Mouse (Mus musculus) liver, adult 2 months (tissue): Measurements from ENCODE around the gene Med20. TPM values are rescaled to one million over a fixed set of nuclear protein-coding genes. Genes with fewer than 3 reads are reported as not detected.

ENCODE experiments used
- DNase-seq: peaks from one replicate; pipeline ENCODE4 v3.0.0-alpha.2; 2011; ENCODE audit warnings: low read depth, low spot score; ENCODE audit errors: extremely low read depth
- H3K27ac ChIP-seq: fragments of 200-500 bp; replicated peaks from 2 replicates; pipeline ENCODE4 v1.5.1; 2012; ENCODE audit warnings: low read depth, mild to moderate bottlenecking, control low read depth, inconsistent platforms, low read length; ENCODE audit not compliant: insufficient read depth
- H3K27me3 ChIP-seq: fragments of 200-500 bp; 2 replicates; pipeline ENCODE4 v1.6.1; 2012; ENCODE audit warnings: mild to moderate bottlenecking, moderate library complexity, low read length, inconsistent platforms; ENCODE audit not compliant: control insufficient read depth, insufficient read depth
- H3K36me3 ChIP-seq: fragments of 200-500 bp; 2 replicates; pipeline ENCODE4 v1.6.1; 2012; ENCODE audit warnings: low read length, inconsistent platforms; ENCODE audit not compliant: control insufficient read depth, insufficient read depth
- H3K4me1 ChIP-seq: fragments of 200-500 bp; 2 replicates; pipeline ENCODE4 v1.6.1; 2011; ENCODE audit warnings: low read length; ENCODE audit not compliant: control insufficient read depth, insufficient read depth
- H3K4me3 ChIP-seq: fragments of 200-500 bp; 2 replicates; pipeline ENCODE4 v1.5.1; 2011; ENCODE audit warnings: low read depth, mild to moderate bottlenecking, control low read depth, low read length, moderate library complexity; ENCODE audit not compliant: insufficient read depth
- H3K79me2 ChIP-seq: fragments of 200-500 bp; 2 replicates; pipeline ENCODE4 v1.6.1; 2012; ENCODE audit warnings: inconsistent platforms, mild to moderate bottlenecking, low read length, moderate library complexity; ENCODE audit not compliant: control insufficient read depth, insufficient read depth
- H3K9ac ChIP-seq: fragments of 200-500 bp; 2 replicates; pipeline ENCODE4 v1.6.1; 2012; ENCODE audit warnings: low read depth, mild to moderate bottlenecking, control low read depth, inconsistent platforms, low read length
- CTCF ChIP-seq: fragments of 200-500 bp; IDR thresholded peaks from 2 replicates; pipeline ENCODE4 v1.5.1; 2011; ENCODE audit warnings: low read depth, low read length, control low read depth
- POLR2A ChIP-seq: fragments of 200-500 bp; IDR thresholded peaks from 2 replicates; pipeline ENCODE4 v1.6.1; 2011; ENCODE audit warnings: low read length, control low read depth; ENCODE audit not compliant: insufficient read depth; ENCODE audit errors: extremely low read depth
- WGBS: fragments of 180-500 bp; shearing (Covaris S2); methylation state at CpG from one replicate; pipeline ENCODE4 v1.1.7; 2018; 5-methylcytosine and 5-hydroxymethylcytosine counted together
- polyA plus RNA-seq: library from polyadenylated mRNA; depleted of rRNA; stranded (reverse); fragments of >200 nt; gene quantifications from 2 replicates; pipeline ENCODE4 v1.2.3, GENCODE M21; 2012; rRNA removed
- total RNA-seq: library from RNA; depleted of rRNA; stranded (reverse); fragments of >200 nt; gene quantifications from 2 replicates; pipeline ENCODE4 v1.2.3, GENCODE M21; 2014; rRNA removed

Med20 gene
- total and polyA plus RNA-seq, 2 experiments: 15.0 to 19.4 TPM

DNA sequence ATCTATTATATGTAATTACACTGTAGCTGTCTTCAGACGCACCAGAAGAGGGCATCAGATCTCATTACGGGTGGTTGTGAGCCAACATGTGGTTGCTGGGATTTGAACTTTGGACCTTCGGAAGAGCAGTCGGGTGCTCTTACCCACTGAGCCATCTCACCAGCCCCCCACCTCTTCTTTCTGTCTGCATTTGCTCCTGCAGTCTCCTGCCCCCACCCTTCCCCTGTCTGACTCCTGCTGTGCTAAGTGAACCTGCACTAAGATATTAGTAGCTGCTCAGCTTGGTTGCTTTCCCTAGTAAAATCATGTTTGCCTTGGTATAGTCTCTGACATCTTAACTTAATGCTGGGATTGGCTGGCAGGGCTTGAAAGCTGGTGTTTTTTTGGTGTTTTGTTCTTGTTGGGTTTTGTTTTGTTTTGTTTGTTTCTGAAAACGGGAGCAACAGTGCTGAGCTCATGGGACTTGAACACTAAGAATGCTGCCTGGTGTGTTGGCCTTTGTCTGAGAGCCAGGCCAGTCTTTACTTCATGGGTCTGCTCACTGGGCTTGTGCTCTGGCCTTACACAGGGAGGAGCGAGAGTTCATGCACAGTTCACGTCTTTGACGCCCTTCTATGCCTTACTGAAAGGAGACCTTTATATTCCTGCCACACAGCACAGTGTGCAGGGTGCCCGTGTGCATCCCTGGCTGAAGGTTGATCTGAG lies 51.8 kb downstream of the Med20 start:
- Histone ChIP-seq H3K4me3 (no peak overlapping the region), H3K36me3 (no peaks in the 10 kb centered on the region), H3K9ac (no peak overlapping the region), H3K79me2 (no peaks in the 10 kb centered on the region), H3K27ac (no peak overlapping the region), H3K4me1 (no peaks in the 10 kb centered on the region), H3K27me3 (no peaks in the 10 kb centered on the region)
- no peak for DNase-seq
- TF ChIP-seq CTCF (no peak), POLR2A (no peak)
- WGBS: 84% methylated on average over 9 of the region's 9 CpGs

DNA sequence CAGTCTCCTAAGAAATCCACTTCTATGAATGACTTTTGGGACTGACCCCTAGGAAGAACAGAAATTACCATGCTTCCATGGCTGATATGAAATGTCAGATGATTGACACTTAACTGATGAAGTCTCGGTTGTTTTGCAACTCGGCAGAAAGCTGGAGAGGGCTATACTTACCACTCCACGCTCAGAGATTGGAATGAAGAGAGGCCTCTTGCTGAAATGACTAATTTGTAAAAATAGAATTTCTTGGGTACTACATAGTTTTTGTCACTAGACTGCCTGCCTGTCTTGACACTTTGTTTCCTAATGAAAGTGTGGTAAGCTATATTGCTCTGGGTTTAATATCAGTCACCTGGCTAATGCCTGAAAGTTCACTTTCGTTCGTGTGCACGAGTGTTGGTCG lies 53.1 kb downstream of the Med20 start:
- no peak overlapping the region for H3K4me3 ChIP-seq
- H3K27ac ChIP-seq: no peak overlapping the region
- no peak overlapping the region for H3K9ac ChIP-seq
- no peaks in the 10 kb centered on the region for H3K27me3 ChIP-seq
- TF ChIP-seq CTCF (no peak), POLR2A (no peak)
- no peak for DNase-seq
- H3K79me2 ChIP-seq: no peaks in the 10 kb centered on the region
- 42% methylated on average over 7 of the region's 7 CpGs for WGBS
- no peaks in the 10 kb centered on the region for H3K36me3 ChIP-seq
- no peaks in the 10 kb centered on the region for H3K4me1 ChIP-seq

DNA sequence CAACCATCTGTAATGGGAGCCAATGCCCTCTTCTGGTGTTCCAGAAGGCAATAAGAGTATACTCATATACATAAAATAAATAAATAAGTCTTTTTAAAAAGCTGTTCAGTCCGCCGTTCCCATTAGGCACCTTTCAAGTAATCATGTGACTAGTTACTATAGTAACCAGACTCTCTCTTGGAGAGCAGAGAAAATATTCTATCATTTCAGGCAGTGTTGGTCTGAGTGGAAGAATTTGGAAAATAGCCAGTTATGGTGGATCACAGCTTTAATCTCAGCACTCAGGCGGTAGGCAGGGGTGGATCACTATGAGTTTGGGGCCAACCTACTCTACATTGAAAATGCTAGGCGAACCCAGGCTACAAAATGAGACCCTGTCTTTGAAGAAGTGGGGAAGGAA lies 57.8 kb downstream of the Med20 start:
- Histone ChIP-seq H3K27ac (no peak overlapping the region), H3K4me3 (no peak overlapping the region), H3K79me2 (no peaks in the 10 kb centered on the region), H3K27me3 (no peaks in the 10 kb centered on the region), H3K9ac (no peak overlapping the region), H3K4me1 (peaks cover 3% of the 10 kb centered on the region; the same call in 1 of the 2 replicates), H3K36me3 (no peaks in the 10 kb centered on the region)
- 86% methylated on average over 4 of the region's 4 CpGs for WGBS
- no peak for DNase-seq
- no peak for TF ChIP-seq CTCF
- no peak for TF ChIP-seq POLR2A

- H3K79me2 ChIP-seq: no peaks in the 10 kb centered on the region
- WGBS: 64% methylated on average over 14 of the region's 14 CpGs
- no peak for DNase-seq
- H3K4me1 ChIP-seq: peaks cover 3% of the 10 kb centered on the region; the same call in 1 of the 2 replicates
- H3K36me3 ChIP-seq: no peaks in the 10 kb centered on the region
- TF ChIP-seq POLR2A: no peak
- TF ChIP-seq CTCF: no peak
- peak overlapping the region; percentile 26; the same call in 1 of the 2 replicates for H3K4me3 ChIP-seq
- H3K27ac ChIP-seq: no peak overlapping the region
- H3K27me3 ChIP-seq: no peaks in the 10 kb centered on the region
- H3K9ac ChIP-seq: no peak overlapping the region
Observed at GRCm38 (mm10) chr17:47671988-47672310, 60.6 kb downstream of the Med20 start.

DNA sequence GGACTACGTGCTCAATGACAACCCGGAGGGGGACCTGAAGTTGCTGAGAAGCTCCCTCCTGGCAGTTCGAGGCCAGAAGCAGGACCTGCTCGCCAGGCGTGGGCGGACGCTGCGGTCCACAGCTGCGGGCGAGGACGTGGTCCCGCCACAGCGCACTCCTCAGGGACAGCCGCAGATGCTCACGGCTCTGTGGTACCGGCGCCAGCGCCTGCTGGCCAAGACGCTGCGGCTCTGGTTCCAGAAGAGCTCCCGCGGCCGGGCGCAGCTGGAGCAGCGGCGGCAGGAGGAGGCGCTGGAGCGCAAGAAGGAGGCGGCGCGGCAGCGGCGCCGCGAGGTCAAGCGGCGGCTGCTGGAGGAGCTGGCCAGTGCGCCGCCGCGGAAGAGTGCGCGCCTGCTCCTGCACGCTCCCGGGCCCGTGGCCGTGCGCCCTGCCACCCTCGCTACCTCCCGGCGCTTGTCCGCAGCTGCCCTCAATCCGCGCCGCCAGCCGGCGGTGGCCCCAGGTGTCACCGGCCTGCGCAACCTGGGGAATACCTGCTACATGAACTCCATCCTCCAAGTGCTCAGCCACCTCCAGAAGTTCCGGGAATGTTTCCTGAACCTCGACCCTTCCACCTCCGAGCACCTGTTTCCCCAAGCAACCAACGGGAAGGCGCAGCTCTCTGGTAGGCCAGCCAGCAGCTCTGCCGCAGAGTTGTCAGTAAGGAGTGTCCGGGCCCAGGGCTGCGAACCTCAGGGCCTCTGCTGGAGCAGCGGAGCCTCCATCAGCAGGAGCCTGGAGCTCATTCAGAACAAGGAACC lies 61.1 kb downstream of the Med20 start:
- H3K27ac ChIP-seq: no peak overlapping the region
- H3K79me2 ChIP-seq: no peaks in the 10 kb centered on the region
- H3K9ac ChIP-seq: peak overlapping the region; percentile 27; the same call in 1 of the 2 replicates
- H3K27me3 ChIP-seq: no peaks in the 10 kb centered on the region
- DNase-seq: no peak
- peak overlapping the region; percentile 44; the same call in 1 of the 2 replicates for H3K4me3 ChIP-seq
- no peaks in the 10 kb centered on the region for H3K36me3 ChIP-seq
- no peak for TF ChIP-seq CTCF
- WGBS: 40% methylated on average over 68 of the region's 68 CpGs
- peaks cover 3% of the 10 kb centered on the region; the same call in 1 of the 2 replicates for H3K4me1 ChIP-seq

Other genes with a start within 250 kb of the Med20 start
- 33.7 and 38.5 TPM in 2 replicates for gene Mrps10, start 242.7 kb upstream of the Med20 start, total RNA-seq
- 33.9 and 35.3 TPM in 2 replicates for gene Mrps10, start 242.7 kb upstream of the Med20 start, polyA plus RNA-seq
- gene Guca1b, start 226.2 kb upstream of the Med20 start, total RNA-seq: 0.54 TPM in 1 of 2 replicates, not detected in the other
- gene Guca1b, start 226.2 kb upstream of the Med20 start, polyA plus RNA-seq: 0.65 and 0.71 TPM in 2 replicates
- gene Guca1a, start 211.0 kb upstream of the Med20 start, total RNA-seq: 0.55 and 2.3 TPM in 2 replicates
- 2.7 and 2.8 TPM in 2 replicates for gene Guca1a, start 211.0 kb upstream of the Med20 start, polyA plus RNA-seq
- 2.4 and 6.2 TPM in 2 replicates for gene AI661453, start 175.0 kb upstream of the Med20 start, total RNA-seq
- gene AI661453, start 175.0 kb upstream of the Med20 start, polyA plus RNA-seq: 5.7 and 6.3 TPM in 2 replicates
- gene 1700001C19Rik, start 174.2 kb upstream of the Med20 start, total RNA-seq: 12.2 and 16.2 TPM in 2 replicates
- gene 1700001C19Rik, start 174.2 kb upstream of the Med20 start, polyA plus RNA-seq: 11.7 and 12.2 TPM in 2 replicates
- 8.2 and 8.7 TPM in 2 replicates for gene Taf8, start 109.3 kb upstream of the Med20 start, total RNA-seq
- gene Taf8, start 109.3 kb upstream of the Med20 start, polyA plus RNA-seq: 7.8 and 9.6 TPM in 2 replicates
- gene Ccnd3, start 106.5 kb upstream of the Med20 start, total RNA-seq: 16.8 and 23.4 TPM in 2 replicates
- gene Ccnd3, start 106.5 kb upstream of the Med20 start, polyA plus RNA-seq: 39.1 and 41.8 TPM in 2 replicates
- gene Bysl, start 90 bp upstream of the Med20 start, total RNA-seq: 2.5 and 3.4 TPM in 2 replicates
- 6.7 and 8.1 TPM in 2 replicates for gene Bysl, start 90 bp upstream of the Med20 start, polyA plus RNA-seq
- gene Gm20517, start within 50 bp of the Med20 start, total RNA-seq: 1.2 and 1.9 TPM in 2 replicates
- 0.14 and 0.31 TPM in 2 replicates for gene Gm20517, start within 50 bp of the Med20 start, polyA plus RNA-seq
- gene Usp49, start 19.1 kb downstream of the Med20 start, total RNA-seq: 1.2 and 2.1 TPM in 2 replicates
- 2.2 TPM in 2 replicates for gene Usp49, start 19.1 kb downstream of the Med20 start, polyA plus RNA-seq
- gene Tomm6, start 76.8 kb downstream of the Med20 start, total RNA-seq: 30.6 and 37.5 TPM in 2 replicates
- gene Tomm6, start 76.8 kb downstream of the Med20 start, polyA plus RNA-seq: 97.6 and 101 TPM in 2 replicates
- gene Frs3, start 77.4 kb downstream of the Med20 start, total RNA-seq: 1.7 and 1.9 TPM in 2 replicates
- 6.5 and 7.1 TPM in 2 replicates for gene Frs3, start 77.4 kb downstream of the Med20 start, polyA plus RNA-seq
- 0.09 and 0.27 TPM in 2 replicates for gene Gm21981, start 82.9 kb downstream of the Med20 start, total RNA-seq
- 0.36 and 0.46 TPM in 2 replicates for gene Gm21981, start 82.9 kb downstream of the Med20 start, polyA plus RNA-seq
- gene Prickle4, start 83.2 kb downstream of the Med20 start, total RNA-seq: 1.9 and 2.0 TPM in 2 replicates
- gene Prickle4, start 83.2 kb downstream of the Med20 start, polyA plus RNA-seq: 7.9 and 9.9 TPM in 2 replicates
- gene Pgc, start 115.3 kb downstream of the Med20 start, total RNA-seq: 0.20 TPM in 1 of 2 replicates, not detected in the other
- 0.26 and 0.37 TPM in 2 replicates for gene Pgc, start 115.3 kb downstream of the Med20 start, polyA plus RNA-seq
- 5.7 and 8.1 TPM in 2 replicates for gene Tfeb, start 125.4 kb downstream of the Med20 start, total RNA-seq
- 15.7 and 16.6 TPM in 2 replicates for gene Tfeb, start 125.4 kb downstream of the Med20 start, polyA plus RNA-seq
- 0.65 and 0.67 TPM in 2 replicates for gene Mdfi, start 223.1 kb downstream of the Med20 start, total RNA-seq
- gene Mdfi, start 223.1 kb downstream of the Med20 start, polyA plus RNA-seq: 1.8 and 2.9 TPM in 2 replicates